Comparison of ENCODE assay signal across 8 mouse cellular contexts in the genomic region with DNA sequence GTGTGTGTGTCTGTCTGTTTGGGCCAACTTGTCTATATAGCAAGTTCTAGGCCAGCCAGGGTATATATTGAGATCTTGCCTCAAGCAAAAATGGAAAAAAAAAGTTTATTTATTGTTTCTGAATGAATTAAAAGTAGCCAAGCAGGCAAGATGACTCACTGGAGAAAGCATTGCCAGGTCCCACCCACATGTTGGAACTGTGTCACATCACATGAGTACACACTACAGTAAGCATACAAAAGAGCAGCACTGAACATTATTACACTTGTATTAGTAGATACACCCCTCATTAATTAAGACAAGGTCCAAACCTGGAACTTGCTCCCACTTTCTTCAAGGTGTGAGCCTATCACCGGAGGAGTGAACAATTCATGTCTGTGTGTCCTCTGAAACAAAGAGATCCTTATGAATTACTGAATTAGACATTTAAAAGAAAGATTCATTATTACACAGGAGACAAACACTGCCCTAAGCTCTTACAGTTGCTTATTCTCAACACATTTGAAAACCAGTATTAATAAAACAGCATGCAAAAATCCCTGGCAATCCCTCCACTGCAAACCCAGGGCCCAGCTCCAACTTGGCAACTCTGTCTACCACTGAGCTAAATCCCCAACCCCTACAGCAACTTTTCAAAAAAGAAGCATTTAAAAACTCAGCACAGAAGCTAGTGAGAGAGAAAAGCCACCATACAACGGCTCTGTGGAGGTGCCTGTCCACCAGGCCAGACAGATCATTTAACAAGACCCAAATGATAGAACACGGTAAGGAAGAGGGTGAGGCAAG. TPM values are rescaled to one million over a fixed set of nuclear protein-coding genes. Genes with fewer than 3 reads are reported as not detected.
DNase-seq lines count a peak whose midpoint lies in the region; ATAC-seq and TF ChIP-seq lines count a peak whose summit lies in the region.
"Had no signal": no experiment of that assay in that cellular context is flagged by ENCODE, and none has a peak within 500 bp of the region (broad histone marks: within the 10 kb centered on the region; RNA-seq: fewer than 3 reads in every experiment).

No protein-coding gene starts in this region.

- no peak for TF ChIP-seq POLR2A in heart, adult 2 months (IDR thresholded peaks at IDR 0.05; ENCODE audit: insufficient read depth, low read depth, low read length)

- H3K4me1 ChIP-seq in heart, adult 2 months (ENCODE audit: control insufficient read depth, insufficient read depth, low read length), result no peaks in the 10 kb centered on the region
- H3K4me1 ChIP-seq: liver, embryonic 15.5 days had no signal

- ATAC-seq in granulocyte monocyte progenitor cell, adult 5-6 weeks (replicated peaks; ENCODE audit: poor library complexity, severe bottlenecking), result no peak

- H3K9ac ChIP-seq in heart, adult 2 months (ENCODE audit: low read depth, low read length), result no peak overlapping the region
- H3K9ac ChIP-seq: liver, embryonic 15.5 days had no signal

- DNase-seq in NIH3T3 (ENCODE audit: low read depth), result peak; percentile 96
- peak; percentile 67 for DNase-seq in adrenal gland, postnatal 10 days
- peak; percentile 63 to 74 for DNase-seq in heart, adult 2 months
- DNase-seq in lung, postnatal 10 days, result peak; percentile 79
- DNase-seq in spleen, postnatal 14 days (ENCODE audit: low spot score in 2 of 2), result no peak
- no peak for DNase-seq in thymus, postnatal 25 days

- no peak overlapping the region for H3K27ac ChIP-seq in heart, adult 2 months
- H3K27ac ChIP-seq: liver, embryonic 15.5 days had no signal

- H3K36me3 ChIP-seq in heart, adult 2 months (ENCODE audit: control insufficient read depth, insufficient read depth, low read length), result no peaks in the 10 kb centered on the region

- TF ChIP-seq CTCF in heart, adult 2 months (IDR thresholded peaks at IDR 0.05), result no peak

- TF ChIP-seq EP300 in heart, adult 2 months (IDR thresholded peaks at IDR 0.05; ENCODE audit: insufficient read depth, low read depth, low read length), result no peak

- no peak overlapping the region for H3K4me3 ChIP-seq in heart, adult 2 months
- H3K4me3 ChIP-seq: liver, embryonic 15.5 days had no signal

- 74% methylated on average over 3 of the region's 3 CpGs for WGBS in heart, adult 2 months

- intact Hi-C loops in heart, adult 2 months (cut with DNase I), result no loop called here

- H3K79me2 ChIP-seq in heart, adult 2 months (replicated peaks; ENCODE audit: control insufficient read depth, insufficient read depth, low read length), result no peaks in the 10 kb centered on the region

- no peaks in the 10 kb centered on the region for H3K27me3 ChIP-seq in heart, adult 2 months (ENCODE audit: control insufficient read depth, insufficient read depth, low read length)
- H3K27me3 ChIP-seq: liver, embryonic 15.5 days had no signal

RNA-seq across cellular contexts. Expression of a gene that starts 11.1 kb away (rescaled TPM):
- 1 to 10 TPM; 3.7 to 3.9 TPM for total RNA-seq in adrenal gland, postnatal 10 days (2021)
- 1 to 10 TPM; 1.7 to 1.8 TPM for total RNA-seq in heart, adult 2 months (2021)
- not detected in 2 replicates for polyA plus RNA-seq in heart, adult 2 months (2012; rRNA removed)
- total RNA-seq in granulocyte monocyte progenitor cell, adult 5-6 weeks (2014; fragmentation: Nextera tagmentation), result 7.2 and 16.0 TPM in 2 replicates
- 13.7 and 38.3 TPM in 2 replicates for total RNA-seq in granulocyte monocyte progenitor cell, adult 5-6 weeks (2017)

RNA-seq across cellular contexts. Expression of a gene that starts 12.8 kb away (rescaled TPM):
- total RNA-seq in adrenal gland, postnatal 10 days (2021), result 1 to 10 TPM; 6.0 to 8.6 TPM
- total RNA-seq in heart, adult 2 months (2021), result under 1 TPM; 0.27 to 0.63 TPM
- 1.00 and 1.4 TPM in 2 replicates for polyA plus RNA-seq in heart, adult 2 months (2012; rRNA removed)
- 51.2 and 56.8 TPM in 2 replicates for total RNA-seq in granulocyte monocyte progenitor cell, adult 5-6 weeks (2014; fragmentation: Nextera tagmentation)
- 46.4 and 58.8 TPM in 2 replicates for total RNA-seq in granulocyte monocyte progenitor cell, adult 5-6 weeks (2017)

RNA-seq across cellular contexts. Expression of a gene that starts 17.0 kb away (rescaled TPM):
- total RNA-seq in adrenal gland, postnatal 10 days (2021), result 1 to 10 TPM; 1.7 to 2.1 TPM
- total RNA-seq in heart, adult 2 months (2021), result under 1 TPM; 0.50 to 0.80 TPM
- 0.67 and 0.94 TPM in 2 replicates for polyA plus RNA-seq in heart, adult 2 months (2012; rRNA removed)
- total RNA-seq in granulocyte monocyte progenitor cell, adult 5-6 weeks (2014; fragmentation: Nextera tagmentation), result 4.1 and 10.9 TPM in 2 replicates
- 2.2 and 8.1 TPM in 2 replicates for total RNA-seq in granulocyte monocyte progenitor cell, adult 5-6 weeks (2017)

RNA-seq across cellular contexts. Expression of a gene that starts 18.3 kb away (rescaled TPM):
- 1 to 10 TPM; 5.5 to 6.0 TPM for total RNA-seq in adrenal gland, postnatal 10 days (2021)
- 1 to 10 TPM; 2.2 to 3.1 TPM for total RNA-seq in heart, adult 2 months (2021)
- polyA plus RNA-seq in heart, adult 2 months (2012; rRNA removed), result 1.00 and 2.1 TPM in 2 replicates
- 4.1 and 5.3 TPM in 2 replicates for total RNA-seq in granulocyte monocyte progenitor cell, adult 5-6 weeks (2014; fragmentation: Nextera tagmentation)
- total RNA-seq in granulocyte monocyte progenitor cell, adult 5-6 weeks (2017), result 27.0 and 31.0 TPM in 2 replicates

RNA-seq across cellular contexts. Expression of a gene that starts 25.8 kb away (rescaled TPM):
- 10 to 100 TPM in 1 of 2 experiments, 1 to 10 TPM in 1; 5.8 to 10.5 TPM for total RNA-seq in adrenal gland, postnatal 10 days (2021)
- total RNA-seq in heart, adult 2 months (2021), result 10 to 100 TPM; 34.6 to 38.7 TPM
- 10.2 and 10.5 TPM in 2 replicates for polyA plus RNA-seq in heart, adult 2 months (2012; rRNA removed)
- 2.5 and 2.9 TPM in 2 replicates for total RNA-seq in granulocyte monocyte progenitor cell, adult 5-6 weeks (2014; fragmentation: Nextera tagmentation)
- total RNA-seq in granulocyte monocyte progenitor cell, adult 5-6 weeks (2017), result 3.5 and 3.8 TPM in 2 replicates

Comparison
In these comparisons a context has a peak if more than half of its experiments do, and no peak if none do; other contexts are left out.
1. DNase-seq: peak in NIH3T3 (single experiment), adrenal gland, postnatal 10 days (single experiment), heart, adult 2 months (2 of 2) and lung, postnatal 10 days (single experiment); none in spleen, postnatal 14 days (0 of 2) and thymus, postnatal 25 days (single experiment).
2. RNA of a gene that starts 12.8 kb away (total RNA-seq): 46.4 to 58.8 TPM in granulocyte monocyte progenitor cell, adult 5-6 weeks; 6.0 to 8.6 TPM in adrenal gland, postnatal 10 days and 0.27 to 0.63 TPM in heart, adult 2 months; every median in the first group is over 4 times any median in the second.